Mouse (Mus musculus) gastrocnemius, adult 2 months (tissue): ENCODE measurements around the gene Ccdc38. TPM values are rescaled to one million over a fixed set of nuclear protein-coding genes. Genes with fewer than 3 reads are reported as not detected.

Experiments used
- DNase-seq: peaks from one replicate; pipeline ENCODE4 v3.0.0; 2022
- H3K27ac ChIP-seq: fragments of 200-600 bp; 2 replicates; pipeline ENCODE4 v1.8.1; 2022; ENCODE audit warnings: mild to moderate bottlenecking
- H3K4me3 ChIP-seq: fragments of 200-600 bp; 2 replicates; pipeline ENCODE4 v1.8.1; 2022; ENCODE audit warnings: mild to moderate bottlenecking, moderate library complexity
- CTCF ChIP-seq: fragments of 200-600 bp; IDR thresholded peaks from 2 replicates; pipeline ENCODE4 v1.8.1; 2022; ENCODE audit warnings: antibody characterized with exemption, mild to moderate bottlenecking, moderate library complexity
- intact Hi-C: fragments of 180-260 bp; cut with DNase I; formaldehyde crosslinking; loops from one replicate; pipeline ENCODE4 v1.15.1; 2025
- total RNA-seq, 2 experiments: library from RNA; stranded (reverse); gene quantifications; 2 replicates each; pipeline ENCODE4 v1.2.3; 2021

Ccdc38 gene
- total RNA-seq, 2 experiments from 2014 or later, result not detected

GRCm38 (mm10) chr10:93559786-93560185, 19.4 kb downstream of the Ccdc38 start:
- TF ChIP-seq CTCF, result no peak
- intact Hi-C loops, result no loop called here
- Histone ChIP-seq H3K27ac (no peak overlapping the region), H3K4me3 (no peak overlapping the region)
- DNase-seq, result no peak

- Histone ChIP-seq H3K27ac (no peak overlapping the region), H3K4me3 (no peak overlapping the region)
- no peak for DNase-seq
- intact Hi-C loops, result no loop called here
- no peak for TF ChIP-seq CTCF
Observed at GRCm38 (mm10) chr10:93564518-93565090, 24.2 kb downstream of the Ccdc38 start.

- intact Hi-C loops, result no loop called here
- TF ChIP-seq CTCF, result no peak
- Histone ChIP-seq H3K4me3 (no peak overlapping the region), H3K27ac (no peak overlapping the region)
- DNase-seq, result no peak
Observed at GRCm38 (mm10) chr10:93567066-93567465, 26.6 kb downstream of the Ccdc38 start.

GRCm38 (mm10) chr10:93567841-93568566, 27.6 kb downstream of the Ccdc38 start:
- DNase-seq, result no peak
- intact Hi-C loops, result no loop called here
- TF ChIP-seq CTCF, result no peak
- H3K4me3 ChIP-seq, result no peak overlapping the region
- H3K27ac ChIP-seq, result no peak overlapping the region

- no peak for TF ChIP-seq CTCF
- Histone ChIP-seq H3K27ac (no peak overlapping the region), H3K4me3 (no peak overlapping the region)
- DNase-seq, result no peak
- intact Hi-C loops, result no loop called here
Observed at GRCm38 (mm10) chr10:93568671-93569070, 28.2 kb downstream of the Ccdc38 start.

GRCm38 (mm10) chr10:93572209-93572608, 31.8 kb downstream of the Ccdc38 start:
- DNase-seq, result no peak
- H3K27ac ChIP-seq, result no peak overlapping the region
- no peak for TF ChIP-seq CTCF
- H3K4me3 ChIP-seq, result no peak overlapping the region
- intact Hi-C loops, result no loop called here

- TF ChIP-seq CTCF, result no peak
- DNase-seq, result no peak
- no peak overlapping the region for H3K4me3 ChIP-seq
- no peak overlapping the region for H3K27ac ChIP-seq
- intact Hi-C loops, result no loop called here
Observed at GRCm38 (mm10) chr10:93574966-93575365, 34.5 kb downstream of the Ccdc38 start.

GRCm38 (mm10) chr10:93575960-93576359, 35.5 kb downstream of the Ccdc38 start:
- no peak for DNase-seq
- H3K4me3 ChIP-seq, result no peak overlapping the region
- TF ChIP-seq CTCF, result no peak
- intact Hi-C loops, result loop anchor here (2.0 kb wide), 1 partner anchor 89 kb away; no protein-coding TSS in a partner anchor
- no peak overlapping the region for H3K27ac ChIP-seq

- intact Hi-C loops, result loop anchor here (2.0 kb wide), 1 partner anchor 91 kb away; no protein-coding TSS in a partner anchor
- Histone ChIP-seq H3K27ac (no peak overlapping the region), H3K4me3 (no peak overlapping the region)
- DNase-seq, result peak; percentile 80
- peak; percentile 85 for TF ChIP-seq CTCF
Observed at GRCm38 (mm10) chr10:93577271-93577886, 36.9 kb downstream of the Ccdc38 start.

GRCm38 (mm10) chr10:93588796-93589195, 48.4 kb downstream of the Ccdc38 start:
- intact Hi-C loops, result no loop called here
- no peak for TF ChIP-seq CTCF
- peak overlapping the region; percentile 86 for H3K27ac ChIP-seq
- H3K4me3 ChIP-seq, result peak overlapping the region; percentile 82
- DNase-seq, result no peak

GRCm38 (mm10) chr10:93589281-93589848, 48.9 kb downstream of the Ccdc38 start, which contains the start of gene Snrpf:
Gene Snrpf (minus strand): TSS chr10:93589706.
- peak; percentile 89 for DNase-seq
- H3K27ac ChIP-seq, result peak within 1 kb of the TSS; percentile 86
- TF ChIP-seq CTCF, result no peak

GRCm38 (mm10) chr10:93592456-93592855, 52.0 kb downstream of the Ccdc38 start:
- no peak for DNase-seq
- TF ChIP-seq CTCF, result peak; percentile 18; the same call in 1 of the 2 replicates
- no peak overlapping the region for H3K27ac ChIP-seq
- H3K4me3 ChIP-seq, result no peak overlapping the region
- intact Hi-C loops, result no loop called here

More at GRCm38 (mm10) chr10:93589281-93589848, 48.9 kb downstream of the Ccdc38 start, which contains the start of gene Snrpf:
- peak within 1 kb of the TSS; percentile 82 for H3K4me3 ChIP-seq
- intact Hi-C loops, result no loop called here
